Mouse (Mus musculus) limb, embryonic 13.5 days (tissue): Measurements from ENCODE around the gene Dgcr2. TPM values are rescaled to one million over a fixed set of nuclear protein-coding genes. Genes with fewer than 3 reads are reported as not detected.

ENCODE experiments used
- ATAC-seq: fragments of 200-750 bp; cut with Nextera tagmentation; 2 replicates; pipeline ENCODE4 v1.8.0; 2017; ENCODE audit warnings: low read depth, moderate number of reproducible peaks, moderate TSS enrichment; ENCODE audit not compliant: low FRiP score
- H3K27ac ChIP-seq: fragments of 300-500 bp; sonication (generic); 2 replicates; pipeline ENCODE4 v1.5.1; 2015; ENCODE audit warnings: inconsistent platforms, mild to moderate bottlenecking, moderate library complexity
- H3K27me3 ChIP-seq: fragments of 300-500 bp; sonication (generic); 2 replicates; pipeline ENCODE4 v1.6.1; 2015; ENCODE audit warnings: mild to moderate bottlenecking, inconsistent platforms
- H3K36me3 ChIP-seq: fragments of 300-500 bp; sonication (generic); 2 replicates; pipeline ENCODE4 v1.6.1; 2015; ENCODE audit warnings: inconsistent platforms, mild to moderate bottlenecking, moderate library complexity
- H3K4me1 ChIP-seq: fragments of 300-500 bp; sonication (generic); 2 replicates; pipeline ENCODE4 v1.6.1; 2015; ENCODE audit warnings: inconsistent platforms
- H3K4me2 ChIP-seq: fragments of 300-500 bp; sonication (generic); replicated peaks from 2 replicates; pipeline ENCODE4 v1.6.1; 2015; ENCODE audit warnings: inconsistent platforms, mild to moderate bottlenecking, moderate library complexity
- H3K4me3 ChIP-seq: fragments of 300-500 bp; sonication (generic); 2 replicates; pipeline ENCODE4 v1.5.1; 2015; ENCODE audit warnings: moderate library complexity, mild to moderate bottlenecking, inconsistent platforms
- H3K9ac ChIP-seq: fragments of 300-500 bp; sonication (generic); 2 replicates; pipeline ENCODE4 v1.6.1; 2015; ENCODE audit warnings: mild to moderate bottlenecking, inconsistent platforms
- H3K9me3 ChIP-seq: fragments of 300-500 bp; sonication (generic); 2 replicates; pipeline ENCODE4 v1.6.1; 2016; ENCODE audit warnings: inconsistent platforms
- WGBS: fragments of 180-500 bp; shearing (Covaris S2); methylation state at CpG from one replicate; pipeline ENCODE4 v1.1.7; 2015; 5-methylcytosine and 5-hydroxymethylcytosine counted together
- polyA plus RNA-seq: library from polyadenylated mRNA; unstranded; fragments of >200 nt; fragmentation: Nextera tagmentation; extraction: Ambion mirVana; gene quantifications from 2 replicates; pipeline ENCODE4 v1.2.1, GENCODE M21; 2015

Dgcr2 gene
- polyA plus RNA-seq, 1 experiment from 2014 or later: 105 TPM

DNA sequence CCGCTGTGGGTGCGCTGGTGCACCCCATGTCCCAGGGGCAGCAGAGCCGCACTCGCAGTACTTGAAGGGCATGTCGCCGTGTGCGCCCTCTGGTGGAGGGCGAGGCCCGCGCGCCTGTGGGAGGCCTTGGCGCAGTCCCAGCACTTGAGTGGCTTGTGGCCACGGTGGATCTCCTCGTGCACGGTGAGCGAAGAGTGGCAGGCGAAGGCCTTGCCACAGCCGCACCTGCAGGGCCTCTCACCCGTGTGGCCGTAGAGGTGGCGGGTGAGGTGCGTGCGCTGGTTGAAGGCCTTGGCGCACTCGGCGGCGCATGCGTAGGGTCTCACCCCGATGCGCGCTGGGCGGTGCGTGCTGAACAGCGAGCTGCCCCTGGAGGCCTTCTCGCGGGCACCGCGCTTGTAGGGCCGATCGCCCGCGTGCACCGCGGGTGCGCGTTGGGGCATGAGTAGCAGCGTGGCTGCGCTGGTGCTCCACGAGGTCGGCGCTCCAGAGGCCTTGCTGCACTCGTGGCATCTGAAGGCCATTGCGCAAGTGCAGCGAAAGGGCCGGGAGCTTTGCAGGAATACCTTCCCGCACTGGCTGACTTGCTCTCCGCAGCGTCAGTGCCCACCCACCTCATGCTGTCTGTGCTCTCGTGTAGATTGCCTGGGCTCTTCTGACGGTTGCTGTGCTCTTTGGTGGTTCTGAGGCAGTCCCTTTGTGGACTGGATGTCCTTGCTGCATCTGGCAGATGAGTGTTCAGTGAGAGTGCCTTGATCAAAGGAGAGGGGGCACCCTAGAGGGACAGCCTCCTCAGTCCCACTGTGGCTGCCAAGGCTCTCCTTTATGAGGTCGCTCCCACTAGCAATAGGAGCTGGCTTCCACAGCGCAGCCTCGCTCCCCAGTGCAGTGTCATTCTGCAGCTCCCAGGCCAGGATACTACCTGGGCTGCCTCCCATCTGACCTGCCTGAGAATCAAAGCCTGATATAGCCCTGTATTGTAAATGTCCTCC lies 82.7 kb downstream of the Dgcr2 start:
- Histone ChIP-seq H3K9me3 (no peaks in the 10 kb centered on the region), H3K36me3 (no peaks in the 10 kb centered on the region), H3K27ac (peak overlapping the region; percentile 34; the same call in 1 of the 2 replicates), H3K27me3 (peaks cover 3% of the 10 kb centered on the region; the same call in 1 of the 2 replicates), H3K4me2 (peak overlapping the region; percentile 82), H3K4me1 (peaks cover 35% of the 10 kb centered on the region), H3K9ac (peak overlapping the region; percentile 77), H3K4me3 (peak overlapping the region; percentile 58)
- 2% methylated on average over 54 of the region's 63 CpGs for WGBS
- ATAC-seq: peak; percentile 79

DNA sequence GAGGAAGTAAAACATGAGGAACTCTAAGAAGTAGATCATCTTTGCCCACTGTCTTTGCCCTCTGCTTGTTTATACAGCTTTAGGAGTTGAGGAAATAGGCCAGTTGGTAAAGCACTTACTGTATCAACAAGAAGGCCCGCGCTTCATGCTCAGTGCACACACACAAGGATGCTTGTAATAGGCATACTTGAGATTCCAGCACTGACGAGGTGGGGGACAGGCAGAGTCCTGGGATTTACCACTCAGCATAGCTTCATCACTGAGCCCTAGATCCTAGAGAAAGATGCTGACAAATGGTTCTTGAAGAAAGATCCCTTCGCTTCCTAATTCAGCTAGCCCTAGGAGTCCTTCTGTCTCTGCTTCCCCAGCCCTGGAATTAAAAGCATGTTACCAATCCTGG lies 85.2 kb downstream of the Dgcr2 start:
- Histone ChIP-seq H3K36me3 (peaks cover 7% of the 10 kb centered on the region), H3K4me1 (peaks cover 59% of the 10 kb centered on the region), H3K9me3 (no peaks in the 10 kb centered on the region), H3K4me2 (no peak overlapping the region), H3K9ac (no peak overlapping the region), H3K27ac (no peak overlapping the region; the same call in 1 of the 2 replicates), H3K4me3 (no peak overlapping the region), H3K27me3 (0 out of 2 replicates have a peak, but pooled peaks cover 3% of the 10 kb centered on the region)
- ATAC-seq: no peak
- 49% methylated on average over 4 of the region's 4 CpGs for WGBS

DNA sequence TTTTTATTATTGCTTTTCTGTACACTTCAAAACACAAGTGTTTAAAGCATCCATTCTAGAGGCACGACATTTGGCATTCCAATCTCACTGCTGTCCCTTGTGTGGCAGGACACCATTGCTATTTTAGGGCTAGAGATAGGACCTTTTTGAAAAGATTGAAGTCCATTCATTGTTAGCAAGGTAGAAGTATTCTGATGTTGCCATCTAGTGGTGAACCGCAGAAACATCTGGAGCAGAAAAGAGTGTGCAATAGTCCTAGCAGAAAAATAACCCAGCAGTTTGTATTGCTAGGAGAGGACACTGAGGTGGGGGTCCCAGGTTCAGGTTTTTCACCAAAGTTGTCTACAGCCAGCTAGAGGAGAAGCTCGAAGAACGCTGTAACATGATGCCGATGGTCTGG lies 86.2 kb downstream of the Dgcr2 start:
- Histone ChIP-seq H3K27ac (no peak overlapping the region), H3K4me2 (no peak overlapping the region), H3K4me1 (peaks cover 70% of the 10 kb centered on the region), H3K27me3 (0 out of 2 replicates have a peak, but pooled peaks cover under 1% of the 10 kb centered on the region), H3K4me3 (no peak overlapping the region), H3K9me3 (no peaks in the 10 kb centered on the region), H3K9ac (no peak overlapping the region), H3K36me3 (peaks cover 18% of the 10 kb centered on the region)
- WGBS: 3% methylated on average over 5 of the region's 5 CpGs
- ATAC-seq: no peak

DNA sequence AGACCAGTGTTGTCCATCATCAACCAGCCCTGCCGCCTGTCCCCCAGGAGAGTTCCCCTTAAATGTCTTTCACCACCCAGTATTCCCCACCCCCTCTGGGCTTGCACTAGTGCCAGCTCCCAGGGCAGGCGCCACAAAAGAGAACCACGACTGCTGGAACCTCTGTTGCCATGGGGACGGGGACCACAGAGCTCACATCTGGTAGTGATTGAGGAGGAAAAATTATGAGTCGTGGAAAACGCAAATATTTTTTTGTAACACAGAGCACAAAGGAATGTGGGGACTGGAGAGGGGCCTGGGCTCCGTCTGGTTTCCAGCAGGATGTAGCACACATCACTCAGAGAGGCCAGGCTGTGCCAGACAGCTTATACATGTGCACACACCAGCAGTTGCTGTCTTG lies 88.7 kb downstream of the Dgcr2 start:
- Histone ChIP-seq H3K4me2 (peak overlapping the region; percentile 33), H3K4me1 (peaks cover 81% of the 10 kb centered on the region), H3K9ac (peak overlapping the region; percentile 31), H3K4me3 (no peak overlapping the region), H3K9me3 (no peaks in the 10 kb centered on the region), H3K27me3 (peaks cover 12% of the 10 kb centered on the region), H3K36me3 (peaks cover 37% of the 10 kb centered on the region), H3K27ac (peak overlapping the region; percentile 98)
- peak; percentile 90 for ATAC-seq
- WGBS: 1% methylated on average over 7 of the region's 7 CpGs

DNA sequence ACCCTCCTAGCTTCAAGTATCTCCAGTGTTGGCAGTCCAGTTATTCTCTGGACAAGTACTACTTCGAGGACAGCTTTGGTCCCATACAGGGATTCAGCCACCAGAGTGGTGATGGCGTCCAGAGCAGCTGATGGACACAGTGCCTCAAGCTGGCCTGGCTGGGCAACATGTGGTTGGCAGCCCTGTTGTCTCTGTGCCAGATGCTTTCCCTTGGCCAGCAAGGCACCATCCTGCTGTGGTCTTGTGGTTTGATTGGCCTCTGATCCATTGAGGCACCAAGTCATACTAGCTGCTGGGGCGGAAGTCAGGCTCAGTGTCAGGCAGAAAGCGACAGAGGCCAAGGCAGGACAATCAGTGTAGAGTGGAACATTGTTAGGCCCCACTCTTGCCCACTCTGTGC lies 89.2 kb downstream of the Dgcr2 start:
- H3K9me3 ChIP-seq: no peaks in the 10 kb centered on the region
- H3K27ac ChIP-seq: peak overlapping the region; percentile 98
- no peak for ATAC-seq
- peak overlapping the region; percentile 33; the same call in 1 of the 2 replicates for H3K4me2 ChIP-seq
- peaks cover 87% of the 10 kb centered on the region for H3K4me1 ChIP-seq
- H3K36me3 ChIP-seq: peaks cover 42% of the 10 kb centered on the region
- H3K9ac ChIP-seq: peak overlapping the region; percentile 19; the same call in 1 of the 2 replicates
- H3K27me3 ChIP-seq: peaks cover 15% of the 10 kb centered on the region
- H3K4me3 ChIP-seq: no peak overlapping the region
- WGBS: 73% methylated on average over 4 of the region's 4 CpGs

DNA sequence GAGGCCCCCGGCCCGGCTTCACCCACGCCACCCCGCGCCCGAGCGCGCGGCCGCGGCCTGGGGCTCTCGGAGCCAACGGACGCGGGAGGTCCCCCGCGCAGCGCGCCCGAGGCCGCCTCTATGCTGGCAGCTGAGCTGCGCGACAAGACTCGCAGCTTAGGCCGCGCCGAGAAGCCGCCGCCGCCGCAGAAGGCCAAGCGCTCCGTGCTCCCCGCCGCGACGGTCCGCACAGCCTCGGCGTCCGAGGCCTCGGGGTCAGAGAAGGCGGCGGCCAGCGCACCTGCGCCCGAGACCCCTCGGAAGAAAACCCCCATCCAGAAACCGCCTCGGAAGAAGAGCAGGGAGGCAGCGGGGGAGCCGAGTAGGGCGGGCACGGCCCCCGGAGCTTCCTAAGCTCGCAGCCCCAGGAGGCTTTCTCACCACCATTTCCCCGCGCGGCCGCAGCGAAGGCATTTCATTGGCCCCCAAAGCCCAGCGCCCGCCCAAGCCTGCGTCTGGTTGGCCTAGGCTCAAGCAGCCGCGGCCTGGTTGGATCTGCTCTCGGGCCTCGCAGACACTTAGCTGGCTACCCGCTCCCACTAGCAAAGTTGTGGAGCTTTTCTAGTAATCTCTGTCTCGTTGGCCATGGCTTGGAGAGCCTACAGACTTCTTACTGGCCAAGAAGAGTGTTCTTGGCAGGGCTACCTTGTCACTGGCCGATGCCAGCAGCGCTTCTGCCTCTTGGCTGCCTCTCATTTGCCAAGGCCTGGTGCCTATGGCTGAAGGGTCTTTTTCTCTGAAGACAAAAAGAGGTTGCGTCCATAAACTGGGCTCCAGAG lies 91.0 kb downstream of the Dgcr2 start:
- Histone ChIP-seq H3K4me1 (peaks cover 96% of the 10 kb centered on the region), H3K9ac (peak overlapping the region; percentile 76), H3K27me3 (peaks cover 32% of the 10 kb centered on the region), H3K4me2 (peak overlapping the region; percentile 73), H3K9me3 (no peaks in the 10 kb centered on the region), H3K4me3 (peak overlapping the region; percentile 41), H3K27ac (peak overlapping the region; percentile 87), H3K36me3 (peaks cover 57% of the 10 kb centered on the region)
- peak; percentile 41 for ATAC-seq
- WGBS: 2% methylated on average over 72 of the region's 73 CpGs

DNA sequence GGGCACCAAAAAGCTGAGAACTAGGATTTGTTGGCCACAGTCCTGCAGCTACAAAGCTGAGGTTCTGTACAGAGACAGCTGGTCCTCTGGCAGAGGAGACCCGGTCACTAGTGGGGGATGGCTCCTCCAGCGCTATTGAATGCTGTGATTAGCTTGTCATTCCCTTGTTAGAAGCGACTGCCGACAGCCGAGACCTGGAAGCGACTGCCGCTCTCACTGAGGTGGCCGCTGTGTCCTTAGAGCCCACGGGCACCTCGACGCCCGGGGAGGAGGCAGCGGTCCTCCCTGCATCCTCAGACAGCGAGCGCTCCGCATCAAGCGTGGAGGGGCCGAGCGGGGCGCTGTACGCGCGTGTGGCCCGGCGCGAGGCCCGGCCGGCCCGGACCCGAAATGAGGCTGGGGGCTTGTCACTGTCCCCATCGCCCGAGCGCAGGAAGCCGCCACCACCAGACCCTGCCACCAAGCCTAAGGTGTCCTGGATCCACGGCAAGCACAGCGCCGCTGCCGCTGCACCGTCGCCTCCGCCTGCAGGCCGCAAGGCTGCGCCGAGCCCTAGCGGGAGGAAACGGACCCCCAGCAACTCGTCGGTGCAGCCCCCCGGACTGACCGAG lies 91.7 kb downstream of the Dgcr2 start:
- H3K9me3 ChIP-seq: no peaks in the 10 kb centered on the region
- H3K27me3 ChIP-seq: peaks cover 40% of the 10 kb centered on the region
- peak overlapping the region; percentile 41 for H3K4me3 ChIP-seq
- H3K4me2 ChIP-seq: peak overlapping the region; percentile 73
- no peak for ATAC-seq
- 6% methylated on average over 50 of the region's 50 CpGs for WGBS
- H3K36me3 ChIP-seq: peaks cover 57% of the 10 kb centered on the region
- peak overlapping the region; percentile 76 for H3K9ac ChIP-seq
- H3K4me1 ChIP-seq: peaks cover 98% of the 10 kb centered on the region
- H3K27ac ChIP-seq: peak overlapping the region; percentile 87

DNA sequence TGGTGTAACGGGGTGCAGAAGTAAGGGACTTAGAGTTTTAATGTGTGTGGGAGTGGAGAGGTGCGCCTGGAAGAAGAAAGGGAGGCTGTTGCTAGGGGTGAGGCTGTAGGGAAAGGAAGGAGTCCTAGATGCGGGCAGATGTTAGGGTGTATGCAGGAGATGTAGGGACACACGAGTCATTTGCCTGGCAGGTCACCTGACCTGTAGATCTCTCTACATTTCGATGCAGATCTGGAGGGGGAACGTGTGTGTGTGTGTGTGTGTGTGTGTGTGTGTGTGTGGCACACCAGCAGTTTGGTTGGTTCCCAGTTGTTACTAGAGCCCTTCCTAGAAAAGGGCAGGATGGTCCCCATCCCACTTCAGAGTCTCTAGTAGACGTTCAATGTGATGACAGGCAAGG lies 93.4 kb downstream of the Dgcr2 start:
- peaks cover 98% of the 10 kb centered on the region for H3K4me1 ChIP-seq
- peak overlapping the region; percentile 67; the same call in 1 of the 2 replicates for H3K9ac ChIP-seq
- 37% methylated on average over 7 of the region's 7 CpGs for WGBS

DNA sequence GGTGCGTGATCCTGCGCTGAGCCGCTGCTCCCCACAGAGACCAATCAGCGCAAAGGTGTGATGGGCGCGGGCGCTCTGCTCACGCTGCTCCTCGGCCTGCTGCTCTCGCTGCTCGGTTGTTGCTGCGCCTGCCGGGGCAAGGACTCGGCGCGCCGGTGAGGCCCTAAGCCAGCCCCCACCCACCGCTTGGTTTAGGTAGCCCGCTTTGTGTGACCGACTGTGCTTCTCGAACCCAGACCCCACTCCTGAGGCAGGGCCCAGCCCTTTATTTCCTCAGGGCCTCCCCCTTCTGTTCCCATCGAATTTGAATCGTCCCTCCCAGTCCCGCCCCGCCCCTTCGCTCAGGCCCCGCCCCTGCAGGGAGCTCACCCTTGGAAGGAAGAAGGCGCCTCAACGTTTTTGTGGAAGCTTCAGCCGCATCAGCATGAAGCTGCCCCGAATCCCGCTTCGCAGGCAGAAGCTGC lies 93.9 kb downstream of the Dgcr2 start:
- no peak overlapping the region; the same call in 1 of the 2 replicates for H3K27ac ChIP-seq
- peaks cover 47% of the 10 kb centered on the region for H3K27me3 ChIP-seq
- H3K4me3 ChIP-seq: peak overlapping the region; percentile 32
- H3K4me1 ChIP-seq: peaks cover 98% of the 10 kb centered on the region
- H3K4me2 ChIP-seq: peak overlapping the region; percentile 63
- H3K9ac ChIP-seq: peak overlapping the region; percentile 67; the same call in 1 of the 2 replicates
- H3K36me3 ChIP-seq: peaks cover 57% of the 10 kb centered on the region
- ATAC-seq: peak; percentile 43
- H3K9me3 ChIP-seq: no peaks in the 10 kb centered on the region
- 6% methylated on average over 33 of the region's 33 CpGs for WGBS

More for the DNA sequence above, 93.4 kb downstream of the Dgcr2 start:
- H3K36me3 ChIP-seq: peaks cover 57% of the 10 kb centered on the region
- no peak overlapping the region for H3K27ac ChIP-seq
- H3K27me3 ChIP-seq: peaks cover 45% of the 10 kb centered on the region
- peak overlapping the region; percentile 32 for H3K4me3 ChIP-seq
- ATAC-seq: no peak
- H3K4me2 ChIP-seq: peak overlapping the region; percentile 63
- no peaks in the 10 kb centered on the region for H3K9me3 ChIP-seq

DNA sequence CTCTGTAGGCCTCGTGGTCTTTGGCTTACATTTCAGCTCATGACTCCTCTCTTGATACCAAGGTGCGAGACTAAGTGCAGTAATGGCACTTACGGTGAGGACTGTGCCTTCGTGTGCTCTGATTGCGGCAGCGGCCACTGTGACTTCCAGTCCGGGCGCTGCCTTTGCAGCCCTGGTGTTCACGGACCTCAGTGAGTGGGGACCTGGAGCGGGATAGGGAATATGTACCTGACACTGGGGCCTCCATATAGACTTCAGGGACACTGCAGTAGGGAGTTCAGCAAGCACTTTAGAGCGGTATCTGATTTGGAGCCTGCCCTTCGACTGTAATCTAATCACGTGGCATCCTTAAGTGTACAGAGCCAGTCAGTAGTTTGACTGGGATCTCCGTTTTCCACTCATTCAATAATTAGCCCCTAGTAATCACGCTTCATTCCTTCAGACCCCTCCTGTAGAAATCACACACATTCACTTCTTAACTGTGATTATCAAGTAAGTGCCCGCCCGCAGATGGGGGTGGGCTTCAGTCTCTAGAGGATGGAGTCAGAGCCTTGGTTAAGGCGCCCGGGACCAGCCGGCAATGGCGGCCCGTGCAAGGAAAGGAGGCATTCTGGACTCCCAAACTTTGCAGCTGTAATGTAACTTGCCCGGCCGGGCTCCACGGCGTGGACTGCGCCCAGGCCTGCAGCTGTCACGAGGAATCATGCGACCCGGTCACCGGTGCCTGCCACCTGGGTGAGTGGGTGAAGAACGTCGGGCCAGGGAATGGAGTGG lies 94.5 kb downstream of the Dgcr2 start:
- Histone ChIP-seq H3K4me2 (peak overlapping the region; percentile 63), H3K9ac (peak overlapping the region; percentile 67), H3K36me3 (peaks cover 54% of the 10 kb centered on the region), H3K4me1 (peaks cover 98% of the 10 kb centered on the region), H3K27ac (no peak overlapping the region; the same call in 1 of the 2 replicates), H3K27me3 (peaks cover 51% of the 10 kb centered on the region), H3K4me3 (peak overlapping the region; percentile 37), H3K9me3 (no peaks in the 10 kb centered on the region)
- WGBS: 21% methylated on average over 33 of the region's 33 CpGs
- ATAC-seq: no peak
